Mouse (Mus musculus): Measurements from ENCODE around the gene Cpsf6. TPM values are rescaled to one million over a fixed set of nuclear protein-coding genes. Genes with fewer than 3 reads are reported as not detected.

Cpsf6 gene
- polyA plus RNA-seq, 1 experiment from 2014 or later = 162 TPM

GRCm38 (mm10) chr10:117382146-117382545 lies 2.3 kb upstream of the Cpsf6 start:
- no peak for ATAC-seq (ENCODE audit: low read depth)
- H3K4me1 ChIP-seq (replicated peaks; ENCODE audit: control insufficient read depth, insufficient read depth, low read length) = no peaks in the 10 kb centered on the region
- 68% methylated on average over 2 of the region's 2 CpGs for WGBS

GRCm38 (mm10) chr10:117380721-117381570 lies 1.1 kb upstream of the Cpsf6 start:
- no peaks in the 10 kb centered on the region for H3K4me1 ChIP-seq (replicated peaks; ENCODE audit: control insufficient read depth, insufficient read depth, low read length)
- no peaks in the 10 kb centered on the region for H3K27me3 ChIP-seq (ENCODE audit: control insufficient read depth, insufficient read depth, low read depth, low read length)
- H3K4me2 ChIP-seq (ENCODE audit: low read depth, low read length) = no peak overlapping the region
- H3K36me3 ChIP-seq (ENCODE audit: control insufficient read depth, insufficient read depth, low read length) = no peaks in the 10 kb centered on the region
- H3K4me3 ChIP-seq (ENCODE audit: low read length) = no peak overlapping the region
- H3K9me3 ChIP-seq (ENCODE audit: control insufficient read depth, low read length) = no peaks in the 10 kb centered on the region
- 92% methylated on average over 4 of the region's 4 CpGs for WGBS
- H3K27ac ChIP-seq (ENCODE audit: low read length) = no peak overlapping the region
- no peak overlapping the region for H3K9ac ChIP-seq (ENCODE audit: low read length)
- ATAC-seq (ENCODE audit: low read depth) = no peak

More at GRCm38 (mm10) chr10:117382146-117382545, 2.3 kb upstream of the Cpsf6 start:
- no peak overlapping the region for H3K4me3 ChIP-seq (ENCODE audit: low read length)
- H3K9ac ChIP-seq (ENCODE audit: low read length) = no peak overlapping the region
- no peak overlapping the region for H3K27ac ChIP-seq (ENCODE audit: low read length)
- no peaks in the 10 kb centered on the region for H3K36me3 ChIP-seq (ENCODE audit: control insufficient read depth, insufficient read depth, low read length)
- no peaks in the 10 kb centered on the region for H3K9me3 ChIP-seq (ENCODE audit: control insufficient read depth, low read length)
- H3K27me3 ChIP-seq (ENCODE audit: control insufficient read depth, insufficient read depth, low read depth, low read length) = no peaks in the 10 kb centered on the region
- no peak overlapping the region for H3K4me2 ChIP-seq (ENCODE audit: low read depth, low read length)

GRCm38 (mm10) chr10:117379441-117379840 lies 374 bp downstream of the Cpsf6 start:
- Histone ChIP-seq H3K9ac (ENCODE audit: low read length) (no peak overlapping the region), H3K4me2 (ENCODE audit: low read depth, low read length) (no peak overlapping the region), H3K9me3 (ENCODE audit: control insufficient read depth, low read length) (no peaks in the 10 kb centered on the region), H3K27ac (ENCODE audit: low read length) (no peak overlapping the region), H3K4me1 (replicated peaks; ENCODE audit: control insufficient read depth, insufficient read depth, low read length) (peaks cover 6% of the 10 kb centered on the region), H3K4me3 (ENCODE audit: low read length) (no peak overlapping the region), H3K36me3 (ENCODE audit: control insufficient read depth, insufficient read depth, low read length) (no peaks in the 10 kb centered on the region), H3K27me3 (ENCODE audit: control insufficient read depth, insufficient read depth, low read depth, low read length) (no peaks in the 10 kb centered on the region)
- ATAC-seq (ENCODE audit: low read depth) = no peak
- WGBS = 83% methylated on average over 2 of the region's 2 CpGs

GRCm38 (mm10) chr10:117378642-117379041 lies 1.2 kb downstream of the Cpsf6 start:
- no peak for ATAC-seq (ENCODE audit: low read depth)
- Histone ChIP-seq H3K9me3 (ENCODE audit: control insufficient read depth, low read length) (no peaks in the 10 kb centered on the region), H3K4me2 (ENCODE audit: low read depth, low read length) (no peak overlapping the region), H3K27ac (ENCODE audit: low read length) (no peak overlapping the region), H3K4me3 (ENCODE audit: low read length) (no peak overlapping the region), H3K27me3 (ENCODE audit: control insufficient read depth, insufficient read depth, low read depth, low read length) (no peaks in the 10 kb centered on the region), H3K36me3 (ENCODE audit: control insufficient read depth, insufficient read depth, low read length) (no peaks in the 10 kb centered on the region), H3K4me1 (replicated peaks; ENCODE audit: control insufficient read depth, insufficient read depth, low read length) (peaks cover 12% of the 10 kb centered on the region), H3K9ac (ENCODE audit: low read length) (no peak overlapping the region)
- 78% methylated on average over 3 of the region's 3 CpGs for WGBS

- H3K27me3 ChIP-seq (ENCODE audit: control insufficient read depth, insufficient read depth, low read depth, low read length) = no peaks in the 10 kb centered on the region
- no peak overlapping the region for H3K4me2 ChIP-seq (ENCODE audit: low read depth, low read length)
- no peak overlapping the region for H3K9ac ChIP-seq (ENCODE audit: low read length)
- 93% methylated on average over 11 of the region's 11 CpGs for WGBS
- no peaks in the 10 kb centered on the region for H3K36me3 ChIP-seq (ENCODE audit: control insufficient read depth, insufficient read depth, low read length)
- H3K9me3 ChIP-seq (ENCODE audit: control insufficient read depth, low read length) = no peaks in the 10 kb centered on the region
- H3K4me1 ChIP-seq (replicated peaks; ENCODE audit: control insufficient read depth, insufficient read depth, low read length) = peaks cover 12% of the 10 kb centered on the region
- no peak for ATAC-seq (ENCODE audit: low read depth)
- H3K4me3 ChIP-seq (ENCODE audit: low read length) = no peak overlapping the region
- H3K27ac ChIP-seq (ENCODE audit: low read length) = no peak overlapping the region
Observed at GRCm38 (mm10) chr10:117378291-117378555, 1.6 kb downstream of the Cpsf6 start.

- H3K36me3 ChIP-seq (ENCODE audit: control insufficient read depth, insufficient read depth, low read length) = no peaks in the 10 kb centered on the region
- peaks cover 12% of the 10 kb centered on the region for H3K4me1 ChIP-seq (replicated peaks; ENCODE audit: control insufficient read depth, insufficient read depth, low read length)
- no peak for ATAC-seq (ENCODE audit: low read depth)
- no peaks in the 10 kb centered on the region for H3K9me3 ChIP-seq (ENCODE audit: control insufficient read depth, low read length)
- peak overlapping the region; percentile 56 for H3K4me2 ChIP-seq (ENCODE audit: low read depth, low read length)
- H3K4me3 ChIP-seq (ENCODE audit: low read length) = peak overlapping the region; percentile 79
- WGBS = 13% methylated on average over 16 of the region's 16 CpGs
- H3K9ac ChIP-seq (ENCODE audit: low read length) = peak overlapping the region; percentile 53
- no peaks in the 10 kb centered on the region for H3K27me3 ChIP-seq (ENCODE audit: control insufficient read depth, insufficient read depth, low read depth, low read length)
- H3K27ac ChIP-seq (ENCODE audit: low read length) = no peak overlapping the region
Observed at GRCm38 (mm10) chr10:117377431-117378290, 2.2 kb downstream of the Cpsf6 start.

GRCm38 (mm10) chr10:117376580-117377189 lies 3.1 kb downstream of the Cpsf6 start:
- Histone ChIP-seq H3K36me3 (ENCODE audit: control insufficient read depth, insufficient read depth, low read length) (no peaks in the 10 kb centered on the region), H3K4me3 (ENCODE audit: low read length) (peak overlapping the region; percentile 79), H3K9ac (ENCODE audit: low read length) (peak overlapping the region; percentile 100), H3K27ac (ENCODE audit: low read length) (peak overlapping the region; percentile 94), H3K4me1 (replicated peaks; ENCODE audit: control insufficient read depth, insufficient read depth, low read length) (peaks cover 12% of the 10 kb centered on the region), H3K4me2 (ENCODE audit: low read depth, low read length) (peak overlapping the region; percentile 56), H3K27me3 (ENCODE audit: control insufficient read depth, insufficient read depth, low read depth, low read length) (no peaks in the 10 kb centered on the region), H3K9me3 (ENCODE audit: control insufficient read depth, low read length) (no peaks in the 10 kb centered on the region)
- WGBS = under 1% methylated on average over 72 of the region's 86 CpGs
- peak; percentile 98 for ATAC-seq (ENCODE audit: low read depth)

GRCm38 (mm10) chr10:117375841-117376579 lies 3.8 kb downstream of the Cpsf6 start:
- ATAC-seq (ENCODE audit: low read depth) = peak; percentile 80
- peak overlapping the region; percentile 79 for H3K4me3 ChIP-seq (ENCODE audit: low read length)
- WGBS = under 1% methylated on average over 57 of the region's 74 CpGs

More at GRCm38 (mm10) chr10:117375841-117376579, 3.8 kb downstream of the Cpsf6 start:
- Histone ChIP-seq H3K9ac (ENCODE audit: low read length) (peak overlapping the region; percentile 100), H3K36me3 (ENCODE audit: control insufficient read depth, insufficient read depth, low read length) (no peaks in the 10 kb centered on the region), H3K27me3 (ENCODE audit: control insufficient read depth, insufficient read depth, low read depth, low read length) (no peaks in the 10 kb centered on the region), H3K27ac (ENCODE audit: low read length) (peak overlapping the region; percentile 94), H3K4me1 (replicated peaks; ENCODE audit: control insufficient read depth, insufficient read depth, low read length) (peaks cover 12% of the 10 kb centered on the region), H3K9me3 (ENCODE audit: control insufficient read depth, low read length) (no peaks in the 10 kb centered on the region), H3K4me2 (ENCODE audit: low read depth, low read length) (peak overlapping the region; percentile 73)

All from lung, embryonic 16.5 days (tissue).